Mouse (Mus musculus) forebrain, embryonic 16.5 days (tissue): ENCODE data around the gene Banp. TPM values are rescaled to one million over a fixed set of nuclear protein-coding genes. Genes with fewer than 3 reads are reported as not detected.

Experiments used
- ATAC-seq: fragments of 200-750 bp; cut with Nextera tagmentation; 2 replicates; pipeline ENCODE4 v1.8.0; 2017; ENCODE audit warnings: mild to moderate bottlenecking, moderate library complexity
- H3K27ac ChIP-seq: fragments of 300-500 bp; sonication (generic); 2 replicates; pipeline ENCODE4 v1.5.1; 2014; ENCODE audit warnings: low read length, control low read depth
- H3K27me3 ChIP-seq: fragments of 300-500 bp; sonication (generic); replicated peaks from 2 replicates; pipeline ENCODE4 v1.6.1; 2014; ENCODE audit warnings: low read length; ENCODE audit not compliant: control insufficient read depth, insufficient read depth
- H3K36me3 ChIP-seq: fragments of 300-500 bp; sonication (generic); 2 replicates; pipeline ENCODE4 v1.6.1; 2014; ENCODE audit not compliant: control insufficient read depth, insufficient read depth
- H3K4me1 ChIP-seq: fragments of 300-500 bp; sonication (generic); replicated peaks from 2 replicates; pipeline ENCODE4 v1.6.1; 2014; ENCODE audit warnings: low read length; ENCODE audit not compliant: control insufficient read depth, insufficient read depth
- H3K4me2 ChIP-seq: fragments of 300-500 bp; sonication (generic); 2 replicates; pipeline ENCODE4 v1.6.1; 2014; ENCODE audit warnings: mild to moderate bottlenecking, low read length, control low read depth
- H3K4me3 ChIP-seq: fragments of 300-500 bp; sonication (generic); replicated peaks from 2 replicates; pipeline ENCODE4 v1.5.1; 2014; ENCODE audit warnings: mild to moderate bottlenecking, low read length, control low read depth
- H3K9ac ChIP-seq: fragments of 300-500 bp; sonication (generic); replicated peaks from 2 replicates; pipeline ENCODE4 v1.6.1; 2014; ENCODE audit warnings: low read depth, low read length, control low read depth
- H3K9me3 ChIP-seq: fragments of 300-500 bp; sonication (generic); 2 replicates; pipeline ENCODE4 v1.6.1; 2016; ENCODE audit warnings: low read length; ENCODE audit not compliant: control insufficient read depth
- WGBS: fragments of 180-500 bp; shearing (Covaris S2); extraction: QIAGEN DNeasy Blood & Tissue Kit; methylation state at CpG from one replicate; pipeline ENCODE4 v1.1.7; 2014; 5-methylcytosine and 5-hydroxymethylcytosine counted together
- polyA plus RNA-seq: library from polyadenylated mRNA; unstranded; fragments of >200 nt; fragmentation: Nextera tagmentation; extraction: Ambion mirVana; gene quantifications from 2 replicates; pipeline ENCODE4 v1.2.1, GENCODE M21; 2015

Banp gene
- polyA plus RNA-seq, 1 experiment from 2014 or later = 68.4 TPM

GRCm38 (mm10) chr8:121908378-121909147 lies 41.0 kb upstream of the Banp start:
- H3K27ac ChIP-seq = no peak overlapping the region
- H3K9me3 ChIP-seq = no peaks in the 10 kb centered on the region
- ATAC-seq = no peak
- H3K4me3 ChIP-seq = no peak overlapping the region
- 68% methylated on average over 8 of the region's 8 CpGs for WGBS
- H3K9ac ChIP-seq = no peak overlapping the region; the same call in 1 of the 2 replicates
- H3K36me3 ChIP-seq = no peaks in the 10 kb centered on the region
- no peaks in the 10 kb centered on the region for H3K27me3 ChIP-seq
- H3K4me1 ChIP-seq = peaks cover 22% of the 10 kb centered on the region
- H3K4me2 ChIP-seq = no peak overlapping the region; the same call in 1 of the 2 replicates

GRCm38 (mm10) chr8:121909148-121909541 lies 40.4 kb upstream of the Banp start:
- Histone ChIP-seq H3K9me3 (no peaks in the 10 kb centered on the region), H3K36me3 (no peaks in the 10 kb centered on the region), H3K4me3 (no peak overlapping the region), H3K27me3 (no peaks in the 10 kb centered on the region), H3K4me2 (no peak overlapping the region), H3K9ac (no peak overlapping the region), H3K27ac (no peak overlapping the region), H3K4me1 (peaks cover 22% of the 10 kb centered on the region)
- no peak for ATAC-seq
- 72% methylated on average over 8 of the region's 8 CpGs for WGBS

- Histone ChIP-seq H3K4me2 (no peak overlapping the region), H3K4me3 (no peak overlapping the region), H3K27me3 (no peaks in the 10 kb centered on the region), H3K4me1 (peaks cover 22% of the 10 kb centered on the region), H3K36me3 (no peaks in the 10 kb centered on the region), H3K27ac (no peak overlapping the region), H3K9ac (no peak overlapping the region), H3K9me3 (no peaks in the 10 kb centered on the region)
- 9% methylated on average over 6 of the region's 6 CpGs for WGBS
- ATAC-seq = no peak
Measured at GRCm38 (mm10) chr8:121909663-121910062, 39.9 kb upstream of the Banp start.

- no peak for ATAC-seq
Measured at GRCm38 (mm10) chr8:121911400-121911799, 38.1 kb upstream of the Banp start.

GRCm38 (mm10) chr8:121911987-121912386 lies 37.6 kb upstream of the Banp start:
- no peak overlapping the region for H3K4me2 ChIP-seq
- 61% methylated on average over 7 of the region's 7 CpGs for WGBS
- no peaks in the 10 kb centered on the region for H3K27me3 ChIP-seq
- no peak overlapping the region for H3K9ac ChIP-seq
- peaks cover 5% of the 10 kb centered on the region for H3K4me1 ChIP-seq
- ATAC-seq = no peak
- no peak overlapping the region for H3K4me3 ChIP-seq
- no peaks in the 10 kb centered on the region for H3K36me3 ChIP-seq
- no peaks in the 10 kb centered on the region for H3K9me3 ChIP-seq
- H3K27ac ChIP-seq = no peak overlapping the region

More at GRCm38 (mm10) chr8:121911400-121911799, 38.1 kb upstream of the Banp start:
- Histone ChIP-seq H3K4me2 (no peak overlapping the region), H3K4me1 (peaks cover 9% of the 10 kb centered on the region), H3K4me3 (no peak overlapping the region), H3K27ac (no peak overlapping the region), H3K9me3 (no peaks in the 10 kb centered on the region), H3K27me3 (no peaks in the 10 kb centered on the region), H3K36me3 (no peaks in the 10 kb centered on the region), H3K9ac (no peak overlapping the region)
- 90% methylated on average over 6 of the region's 6 CpGs for WGBS

GRCm38 (mm10) chr8:121912831-121913230 lies 36.7 kb upstream of the Banp start:
- Histone ChIP-seq H3K4me3 (no peak overlapping the region), H3K27ac (no peak overlapping the region), H3K4me1 (peaks cover 4% of the 10 kb centered on the region), H3K9me3 (no peaks in the 10 kb centered on the region), H3K36me3 (no peaks in the 10 kb centered on the region), H3K27me3 (no peaks in the 10 kb centered on the region), H3K9ac (no peak overlapping the region), H3K4me2 (no peak overlapping the region)
- WGBS = 58% methylated on average over 3 of the region's 3 CpGs
- ATAC-seq = no peak

GRCm38 (mm10) chr8:121913378-121913777 lies 36.2 kb upstream of the Banp start:
- no peak overlapping the region for H3K9ac ChIP-seq
- no peak overlapping the region for H3K4me2 ChIP-seq
- no peaks in the 10 kb centered on the region for H3K9me3 ChIP-seq
- H3K4me1 ChIP-seq = no peaks in the 10 kb centered on the region
- WGBS = 85% methylated on average over 8 of the region's 8 CpGs
- no peak overlapping the region for H3K4me3 ChIP-seq
- H3K27ac ChIP-seq = no peak overlapping the region
- no peak for ATAC-seq
- no peaks in the 10 kb centered on the region for H3K27me3 ChIP-seq
- H3K36me3 ChIP-seq = no peaks in the 10 kb centered on the region

GRCm38 (mm10) chr8:121919158-121919557 lies 30.4 kb upstream of the Banp start:
- whole genome bisulfite sequencing = 88% methylated on average over 4 of the region's 4 CpGs
- ATAC-seq = no peak
- Histone ChIP-seq H3K36me3 (no peaks in the 10 kb centered on the region), H3K4me1 (no peaks in the 10 kb centered on the region), H3K9me3 (no peaks in the 10 kb centered on the region), H3K9ac (no peak overlapping the region), H3K27me3 (no peaks in the 10 kb centered on the region), H3K4me3 (no peak overlapping the region), H3K4me2 (no peak overlapping the region), H3K27ac (no peak overlapping the region)

- H3K9ac ChIP-seq = no peak overlapping the region
- no peak overlapping the region for H3K27ac ChIP-seq
- no peak overlapping the region for H3K4me3 ChIP-seq
- H3K27me3 ChIP-seq = no peaks in the 10 kb centered on the region
- WGBS = 60% methylated on average over 3 of the region's 3 CpGs
- H3K4me1 ChIP-seq = no peaks in the 10 kb centered on the region
- no peaks in the 10 kb centered on the region for H3K36me3 ChIP-seq
- H3K4me2 ChIP-seq = no peak overlapping the region
- ATAC-seq = no peak
- no peaks in the 10 kb centered on the region for H3K9me3 ChIP-seq
Measured at GRCm38 (mm10) chr8:121919731-121920130, 29.8 kb upstream of the Banp start.
